Mouse (Mus musculus) gastrocnemius, postnatal 36 days (tissue): ENCODE results near the gene Psmd12. TPM values are rescaled to one million over a fixed set of nuclear protein-coding genes. Genes with fewer than 3 reads are reported as not detected.
A peak's percentile ranks its signal among the peaks of the same experiment; 100 is the strongest.
"Not testable (repeated sequence)": the region's sequence is repeated elsewhere in the genome, so short reads cannot be mapped to it uniquely, and the experiment has no call there.

Experiments
- DNase-seq, 2 experiments: peaks; one replicate each; pipeline ENCODE4 v3.0.0; 2022
- intact Hi-C: fragments of 180-260 bp; cut with DNase I; formaldehyde crosslinking; loops from one replicate; pipeline ENCODE4 v1.15.1; 2025
- total RNA-seq, 2 experiments: library from RNA; stranded (reverse); gene quantifications; 2 replicates each; pipeline ENCODE4 v1.2.3; 2021

The Psmd12 gene
- total RNA-seq, 2 experiments from 2014 or later: 97.9 to 101 TPM

- intact Hi-C loops, DNase-seq: not testable (repeated sequence)
Measured at GRCm38 (mm10) chr11:107504364-107504763, 25.1 kb downstream of the Psmd12 start.

- no peak for DNase-seq
- intact Hi-C loops: no loop called here
Measured at GRCm38 (mm10) chr11:107506260-107506659, 27.0 kb downstream of the Psmd12 start.

- no peak for DNase-seq
- intact Hi-C loops: loop anchor here (5.0 kb wide), 2 partner anchors 38 to 348 kb away; partner anchors contain the start of gene Helz
Measured at GRCm38 (mm10) chr11:107509631-107510338, 30.5 kb downstream of the Psmd12 start.

GRCm38 (mm10) chr11:107510362-107511269, 31.3 kb downstream of the Psmd12 start:
- DNase-seq: peak; percentile 19 to 21
- intact Hi-C loops: loop anchor here (5.0 kb wide), 2 partner anchors 37 to 347 kb away; partner anchors contain the start of gene Helz

GRCm38 (mm10) chr11:107511954-107512353, 32.7 kb downstream of the Psmd12 start:
- intact Hi-C loops: loop anchor here (5.0 kb wide), 2 partner anchors 35 to 345 kb away; partner anchors contain the start of gene Helz
- DNase-seq: peak; percentile 22 to 26

GRCm38 (mm10) chr11:107513047-107513446, 33.8 kb downstream of the Psmd12 start:
- DNase-seq: no peak

GRCm38 (mm10) chr11:107516387-107516786, 37.1 kb downstream of the Psmd12 start:
- no peak for DNase-seq
- intact Hi-C loops: no loop called here

More at GRCm38 (mm10) chr11:107513047-107513446, 33.8 kb downstream of the Psmd12 start:
- intact Hi-C loops: loop anchor here (5.0 kb wide), 2 partner anchors 34 to 344 kb away; partner anchors contain the start of gene Helz

- intact Hi-C loops: no loop called here
- no peak for DNase-seq
Measured at GRCm38 (mm10) chr11:107518645-107519429, 39.6 kb downstream of the Psmd12 start.

- intact Hi-C loops: no loop called here
- no peak for DNase-seq
Measured at GRCm38 (mm10) chr11:107521153-107521552, 41.9 kb downstream of the Psmd12 start.

- no peak for DNase-seq
- intact Hi-C loops: no loop called here
Measured at GRCm38 (mm10) chr11:107524966-107525365, 45.7 kb downstream of the Psmd12 start.

- intact Hi-C loops: no loop called here
- DNase-seq: no peak
Measured at GRCm38 (mm10) chr11:107527632-107528031, 48.3 kb downstream of the Psmd12 start.

- no peak for DNase-seq
- intact Hi-C loops: no loop called here
Measured at GRCm38 (mm10) chr11:107529320-107529719, 50.0 kb downstream of the Psmd12 start.

- intact Hi-C loops: no loop called here
- DNase-seq: no peak
Measured at GRCm38 (mm10) chr11:107531445-107531844, 52.2 kb downstream of the Psmd12 start.

- DNase-seq: no peak
Measured at GRCm38 (mm10) chr11:107532271-107532670, 53.0 kb downstream of the Psmd12 start.

GRCm38 (mm10) chr11:107538994-107539393, 59.7 kb downstream of the Psmd12 start:
- DNase-seq: no peak
- intact Hi-C loops: no loop called here

More at GRCm38 (mm10) chr11:107532271-107532670, 53.0 kb downstream of the Psmd12 start:
- intact Hi-C loops: no loop called here

- intact Hi-C loops: no loop called here
- no peak for DNase-seq
Measured at GRCm38 (mm10) chr11:107540339-107540738, 61.1 kb downstream of the Psmd12 start.

- no peak for DNase-seq
- intact Hi-C loops: loop anchor here (5.0 kb wide), 1 partner anchor 34 kb away; no protein-coding TSS in a partner anchor
Measured at GRCm38 (mm10) chr11:107545747-107546476, 66.6 kb downstream of the Psmd12 start.

- no peak for DNase-seq
- intact Hi-C loops: loop anchor here (5.0 kb wide), 1 partner anchor 34 kb away; no protein-coding TSS in a partner anchor
Measured at GRCm38 (mm10) chr11:107546667-107547301, 67.5 kb downstream of the Psmd12 start.
